Mouse (Mus musculus): ENCODE measurements around the gene Dennd1c. TPM values are rescaled to one million over a fixed set of nuclear protein-coding genes. Genes with fewer than 3 reads are reported as not detected.

Dennd1c gene
- total RNA-seq, 1 experiment from 2014 or later, result 1.6 TPM

DNA sequence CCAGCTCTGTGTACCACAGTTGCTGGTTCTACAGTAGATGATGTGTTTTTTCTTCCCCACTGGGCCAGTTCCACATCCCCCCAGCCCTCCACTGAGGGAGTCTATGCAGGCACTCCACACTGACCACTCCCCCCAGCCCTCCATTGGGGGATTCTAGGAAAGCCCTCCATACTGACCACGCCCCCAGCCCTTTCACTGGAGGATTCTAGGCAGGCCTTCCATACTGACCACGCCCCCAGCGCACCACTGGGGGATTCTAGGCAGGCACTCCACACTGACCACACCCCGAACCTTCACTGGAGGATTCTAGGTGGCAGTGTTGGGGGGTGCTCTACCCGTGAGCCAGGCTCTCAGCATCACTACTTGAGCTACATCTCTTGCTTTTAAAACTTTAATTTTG lies 30.9 kb downstream of the Dennd1c start:
- no peak for DNase-seq

DNA sequence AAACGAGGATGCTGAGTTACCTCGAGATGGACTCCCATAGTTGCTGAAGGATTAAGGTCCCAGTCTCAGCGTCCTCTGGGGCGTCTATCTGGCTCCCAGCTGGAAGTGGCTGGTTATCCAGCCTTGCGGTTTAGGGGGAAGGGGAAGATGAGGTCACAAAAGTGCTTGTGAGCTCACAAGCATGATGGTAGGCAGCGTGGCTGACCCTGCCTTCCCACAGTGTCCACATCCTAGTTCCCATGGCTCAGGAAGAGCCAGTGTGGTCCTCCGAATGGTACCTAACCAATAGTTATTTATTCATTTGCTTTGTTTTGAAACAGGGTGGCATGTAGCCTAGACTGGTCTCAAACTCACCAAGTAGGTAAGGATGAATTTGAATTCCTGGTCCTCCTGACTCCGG lies 36.8 kb downstream of the Dennd1c start, which contains the start of gene Slc25a41:
TSS of gene Slc25a41 (minus strand) at position 101 of the 400 bp plus-strand sequence.
- no peak for DNase-seq

- no peak for DNase-seq
Measured at GRCm38 (mm10) chr17:57038978-57039377, 39.3 kb downstream of the Dennd1c start.

GRCm38 (mm10) chr17:57032854-57033253 lies 45.5 kb downstream of the Dennd1c start:
- DNase-seq, result no peak

- peak; percentile 96 for DNase-seq
Measured at GRCm38 (mm10) chr17:57031661-57032420, 46.5 kb downstream of the Dennd1c start.

GRCm38 (mm10) chr17:57030931-57031660 lies 47.2 kb downstream of the Dennd1c start, which contains the start of gene Khsrp:
Gene Khsrp, minus strand, starts transcription at chr17:57031522.
- peak; percentile 46 for DNase-seq

GRCm38 (mm10) chr17:57029691-57030090 lies 48.6 kb downstream of the Dennd1c start:
- DNase-seq, result no peak

DNA sequence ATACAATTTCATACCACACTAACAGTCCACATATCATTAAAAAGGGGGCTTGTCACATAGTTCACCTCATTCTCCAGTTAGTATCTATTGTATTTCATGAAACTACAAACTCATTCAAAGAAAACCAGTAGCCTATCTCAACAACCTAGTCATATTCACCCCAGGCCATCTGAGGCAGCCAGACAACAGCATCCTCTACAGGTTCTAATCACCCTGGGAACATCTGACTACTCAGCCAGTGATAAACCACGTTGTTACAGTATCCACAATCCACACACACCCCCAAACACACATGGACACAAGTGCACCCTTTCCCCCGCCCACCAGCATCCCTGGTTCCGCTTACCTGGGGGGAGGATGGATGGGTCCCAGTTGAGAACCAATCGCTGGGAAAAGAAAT lies 50.8 kb downstream of the Dennd1c start:
- DNase-seq, result no peak

DNA sequence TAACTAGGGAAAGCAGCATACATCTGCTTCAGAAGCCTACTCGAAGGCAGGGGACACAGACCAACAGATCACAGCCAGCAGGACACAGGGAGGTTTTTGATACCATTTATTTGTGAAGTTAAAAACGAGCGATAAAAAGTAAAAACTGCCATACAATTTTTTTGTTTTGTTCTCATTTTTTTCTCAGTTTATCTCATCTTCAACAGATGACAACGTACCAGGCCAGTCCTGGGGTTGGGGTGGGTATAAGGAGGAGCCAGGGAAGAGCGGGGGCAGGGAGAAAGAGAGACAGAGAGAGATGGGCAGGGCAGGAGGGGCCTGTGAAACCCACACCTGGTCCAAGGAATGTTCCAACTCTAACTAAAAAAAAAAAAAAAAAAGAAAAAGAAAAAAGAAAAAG lies 57.4 kb downstream of the Dennd1c start:
- no peak for DNase-seq

DNA sequence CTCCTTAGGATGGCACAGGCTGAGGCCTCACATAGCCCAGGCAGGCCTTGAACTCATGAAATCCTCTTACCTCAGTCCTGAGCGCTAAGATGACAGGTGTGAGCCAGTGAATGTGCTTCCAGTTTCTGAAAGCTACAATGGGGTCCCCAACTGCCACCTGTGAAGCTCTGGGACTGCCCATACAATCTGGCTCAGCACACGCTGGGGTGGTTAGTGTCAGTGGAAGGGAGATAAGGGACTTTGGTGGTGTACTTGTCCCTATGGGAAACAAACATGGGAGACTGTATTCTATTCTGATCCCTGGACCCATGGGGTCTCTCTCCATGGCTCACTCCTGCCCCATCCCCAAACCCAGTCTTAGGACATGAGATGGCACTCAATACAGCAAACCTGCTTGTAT lies 58.6 kb downstream of the Dennd1c start:
- no peak for DNase-seq

Other genes starting within 250 kb of the Dennd1c start
- gene Rfx2, start 247.5 kb downstream of the Dennd1c start, total RNA-seq (2021), result 6.9 and 11.1 TPM in 2 replicates
- 0.71 and 0.76 TPM in 2 replicates for gene Acsbg2, start 204.1 kb downstream of the Dennd1c start, total RNA-seq (2021)
- gene 1700061G19Rik, start 203.0 kb downstream of the Dennd1c start, total RNA-seq (2021), result 5.4 and 8.9 TPM in 2 replicates
- gene Mllt1, start 143.1 kb downstream of the Dennd1c start, total RNA-seq (2021), result 36.2 and 36.3 TPM in 2 replicates
- gene Acer1, start 96.4 kb downstream of the Dennd1c start, total RNA-seq (2021), result 0.38 and 0.70 TPM in 2 replicates
- 106 and 120 TPM in 2 replicates for gene Clpp, start 88.2 kb downstream of the Dennd1c start, total RNA-seq (2021)
- gene Alkbh7, start 81.2 kb downstream of the Dennd1c start, total RNA-seq (2021), result 67.3 and 95.1 TPM in 2 replicates
- 0.76 and 2.3 TPM in 2 replicates for gene Pspn, start 78.5 kb downstream of the Dennd1c start, total RNA-seq (2021)
- gene Gtf2f1, start 67.2 kb downstream of the Dennd1c start, total RNA-seq (2021), result 46.1 and 55.3 TPM in 2 replicates
- 0.64 TPM in 1 of 2 replicates, not detected in the other for gene Gm17949, start 67.0 kb downstream of the Dennd1c start, total RNA-seq (2021)
- gene Khsrp, start 47.0 kb downstream of the Dennd1c start, total RNA-seq (2021), result 94.9 and 115 TPM in 2 replicates
- not detected in 2 replicates for gene Slc25a41, start 36.9 kb downstream of the Dennd1c start, total RNA-seq (2021)
- gene Crb3, start 19.4 kb downstream of the Dennd1c start, total RNA-seq (2021), result 1.4 TPM in 1 of 2 replicates, not detected in the other
- 89.2 and 96.3 TPM in 2 replicates for gene Slc25a23, start 18.7 kb downstream of the Dennd1c start, total RNA-seq (2021)
- 4.0 and 5.0 TPM in 2 replicates for gene Tubb4a, start 9.3 kb upstream of the Dennd1c start, total RNA-seq (2021)
- gene Tnfsf9, start 26.8 kb upstream of the Dennd1c start, total RNA-seq (2021), result 0.39 and 0.71 TPM in 2 replicates
- not detected in 2 replicates for gene Cd70, start 71.3 kb upstream of the Dennd1c start, total RNA-seq (2021)
- not detected in 2 replicates for gene Tnfsf14, start 115.7 kb upstream of the Dennd1c start, total RNA-seq (2021)
- gene C3, start 149.6 kb upstream of the Dennd1c start, total RNA-seq (2021), result 280 and 456 TPM in 2 replicates
- 81.0 and 96.4 TPM in 2 replicates for gene Gpr108, start 169.9 kb upstream of the Dennd1c start, total RNA-seq (2021)
- 51.9 and 64.8 TPM in 2 replicates for gene Trip10, start 170.9 kb upstream of the Dennd1c start, total RNA-seq (2021)
- 1.1 and 1.7 TPM in 2 replicates for gene Vav1, start 200.6 kb upstream of the Dennd1c start, total RNA-seq (2021)

Measured in adrenal gland, postnatal 25 days (tissue).